Mouse (Mus musculus) left cerebral cortex, adult 8-10 months (tissue): ENCODE measurements at regions not wholly inside any gene's neighbourhood (a gene's known extent, or its start where the extent isn't known, plus 50 kb on each side); places are given as distances from the start of the nearest gene placed in this dataset.

ENCODE experiments used
- microRNA-seq, 2 experiments: library from miRNA; unstranded; fragments of <30 nt; microRNA quantifications; one replicate each; pipeline ENCODE4 v1.2.0; 2022

Small RNA genes lying in the stretch of these regions (microRNA-seq; reads per million reads assigned to microRNA genes)
- 0 reads per million in 2 experiments for gene Gm22802
